Mouse (Mus musculus): ENCODE measurements around the gene Itih3.

DNA sequence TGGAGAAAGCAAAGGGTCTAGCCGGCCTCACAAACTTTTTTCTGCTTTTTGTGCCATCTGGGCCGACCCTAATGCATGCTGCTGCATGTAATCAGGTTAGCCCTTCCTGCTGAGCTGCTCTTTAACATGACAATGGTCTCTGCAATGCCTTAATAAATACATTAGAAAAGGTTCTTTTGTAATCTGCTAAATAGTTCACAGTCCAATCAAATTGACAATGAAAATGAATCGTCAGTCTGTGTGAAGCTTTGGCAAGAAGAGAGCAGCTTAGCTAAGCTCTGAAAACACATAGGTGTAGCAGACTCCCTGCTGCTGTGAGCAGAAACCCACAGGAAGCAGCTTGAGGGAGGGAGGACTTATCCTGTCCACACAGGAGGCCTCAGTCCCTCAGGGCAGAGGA, 23.6 kb downstream of the Itih3 start:
- no peak for TF ChIP-seq GATA1 (IDR thresholded peaks at IDR 0.05; ENCODE audit: low read length)
- TF ChIP-seq TAL1 (IDR thresholded peaks at IDR 0.05; ENCODE audit: low read length), result no peak

All from erythroblast, embryonic 14.5 days (primary cell).